8 mouse cellular contexts compared by ENCODE assay signal in genomic region chr3:129724961-129725501, GRCm38 (mm10). TPM values are rescaled to one million over a fixed set of nuclear protein-coding genes. Genes with fewer than 3 reads are reported as not detected.
DNase-seq lines count a peak whose midpoint lies in the region; ATAC-seq lines count a peak whose summit lies in the region.

No protein-coding gene starts in this region.

- no peaks in the 10 kb centered on the region for H3K9me3 ChIP-seq in lung, embryonic 16.5 days (ENCODE audit: control insufficient read depth, low read length)

- ATAC-seq in hematopoietic stem cell, adult 5-6 weeks (replicated peaks in 1 of 2; ENCODE audit: insufficient read depth in 1 of 2, low FRiP score in 2 of 2, low TSS enrichment in 1 of 2, low read depth in 1 of 2, poor library complexity in 2 of 2, severe bottlenecking in 2 of 2) = peak; percentile 97 to 98
- peak; percentile 98 for ATAC-seq in lung, embryonic 16.5 days (ENCODE audit: low read depth)

- DNase-seq in MEL-GATA-1-ER (ENCODE audit: extremely low read depth, low read depth) = peak; percentile 96
- peak; percentile 95 for DNase-seq in cerebellum, adult 8-10 months
- DNase-seq in forelimb bud, embryonic 11.5 days (ENCODE audit: low read depth, low spot score) = peak; percentile 97
- peak; percentile 89 for DNase-seq in layer of hippocampus, adult 9-10 months (ENCODE audit: low spot score)
- DNase-seq in ovary, postnatal 10 days (ENCODE audit: low spot score) = peak; percentile 90
- peak; percentile 88 to 93 for DNase-seq in thymus, postnatal 10 days (ENCODE audit: low spot score in 2 of 2)

- WGBS in lung, embryonic 16.5 days = 0% methylated on average over 24 of the region's 24 CpGs

- H3K4me2 ChIP-seq in lung, embryonic 16.5 days (ENCODE audit: low read depth, low read length) = peak overlapping the region; percentile 83

- peaks cover 3% of the 10 kb centered on the region; the same call in 1 of the 2 replicates for H3K4me1 ChIP-seq in lung, embryonic 16.5 days (replicated peaks; ENCODE audit: control insufficient read depth, insufficient read depth, low read length)

- H3K36me3 ChIP-seq in lung, embryonic 16.5 days (ENCODE audit: control insufficient read depth, insufficient read depth, low read length) = no peaks in the 10 kb centered on the region

- peak overlapping the region; percentile 86 for H3K27ac ChIP-seq in lung, embryonic 16.5 days (ENCODE audit: low read length)

- H3K9ac ChIP-seq in lung, embryonic 16.5 days (ENCODE audit: low read length) = peak overlapping the region; percentile 70

- no peaks in the 10 kb centered on the region for H3K27me3 ChIP-seq in lung, embryonic 16.5 days (ENCODE audit: control insufficient read depth, insufficient read depth, low read depth, low read length)

- peak overlapping the region; percentile 71 for H3K4me3 ChIP-seq in lung, embryonic 16.5 days (ENCODE audit: low read length)

RNA-seq across cellular contexts. Expression of gene Egf, which starts 30.1 kb away (rescaled TPM):
- total RNA-seq in hematopoietic stem cell, adult 5-6 weeks (2017) = 0.94 and 1.8 TPM in 2 replicates
- polyA plus RNA-seq in lung, embryonic 16.5 days (2015; fragmentation: Nextera tagmentation; extraction: Ambion mirVana) = 0.97 and 1.2 TPM in 2 replicates

Comparison
In these comparisons a context has a peak if more than half of its experiments do, and no peak if none do; other contexts are left out.
1. Peak in every context shown above with its lines: DNase-seq, ATAC-seq, H3K4me3 ChIP-seq and H3K27ac ChIP-seq.